Mouse (Mus musculus) forelimb bud, embryonic 11.5 days (tissue): ENCODE results near the gene Sh3rf3.

ENCODE experiments used
- DNase-seq: peaks from one replicate; pipeline ENCODE4 v3.0.0-alpha.2; 2012; ENCODE audit warnings: low read depth, low spot score

Sh3rf3 gene

DNA sequence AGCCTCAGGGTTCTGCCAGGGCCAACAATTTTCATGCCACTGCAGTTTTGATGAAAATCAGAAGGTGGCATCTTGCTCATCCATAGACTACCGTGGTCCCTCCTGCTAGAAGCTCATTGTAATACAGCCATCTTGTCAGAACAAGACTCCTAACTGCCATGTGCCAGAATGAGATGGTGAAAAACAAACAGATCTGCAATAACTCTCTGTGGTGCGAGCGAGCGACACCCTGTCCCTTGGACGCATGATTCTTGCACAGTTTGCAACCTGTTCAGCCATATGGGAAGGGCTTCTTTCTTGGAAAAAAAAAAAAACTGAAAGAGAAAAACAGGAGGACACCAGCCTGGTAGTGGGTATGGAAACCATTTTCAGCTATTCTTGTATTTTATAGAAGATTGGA lies 291.5 kb downstream of the Sh3rf3 start:
- DNase-seq = no peak

DNA sequence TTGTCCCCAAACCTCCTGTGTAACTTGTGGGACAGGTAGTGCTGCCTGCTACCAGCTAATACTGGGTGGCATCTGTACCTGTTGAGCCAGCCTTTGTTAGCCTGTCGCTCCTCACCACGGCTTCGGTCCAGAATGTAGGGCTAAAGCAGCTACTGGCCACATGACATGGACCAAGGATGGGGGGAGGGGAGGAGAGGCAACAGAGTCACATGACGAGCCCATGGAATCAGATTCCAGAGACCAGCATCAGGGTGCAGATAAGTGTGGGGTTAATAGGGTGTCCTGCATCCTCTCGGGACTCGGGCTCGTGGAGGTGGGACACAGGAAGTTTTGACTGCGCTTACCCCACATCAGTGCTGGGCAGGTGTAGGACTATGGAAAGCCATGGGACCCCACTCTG lies 292.7 kb downstream of the Sh3rf3 start:
- no peak for DNase-seq

DNA sequence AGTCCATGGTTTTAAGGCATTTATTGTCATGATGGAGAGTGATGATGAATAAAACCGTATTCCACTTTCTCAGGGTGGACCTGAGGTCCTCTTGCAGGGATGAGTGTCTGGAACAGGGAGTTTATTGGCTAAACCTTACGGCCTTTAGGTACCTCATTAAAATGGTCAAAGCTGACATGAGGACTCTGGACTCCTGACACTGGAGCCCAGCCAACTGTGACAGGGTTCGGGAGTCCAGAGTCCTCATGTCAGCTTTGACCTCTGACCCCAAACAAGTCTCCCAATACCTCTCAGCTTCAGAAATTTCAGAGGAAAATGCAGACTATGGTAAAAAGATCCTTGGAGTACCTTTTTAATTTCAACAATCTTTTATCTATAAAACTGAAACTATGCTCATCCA lies 293.5 kb downstream of the Sh3rf3 start:
- no peak for DNase-seq

DNA sequence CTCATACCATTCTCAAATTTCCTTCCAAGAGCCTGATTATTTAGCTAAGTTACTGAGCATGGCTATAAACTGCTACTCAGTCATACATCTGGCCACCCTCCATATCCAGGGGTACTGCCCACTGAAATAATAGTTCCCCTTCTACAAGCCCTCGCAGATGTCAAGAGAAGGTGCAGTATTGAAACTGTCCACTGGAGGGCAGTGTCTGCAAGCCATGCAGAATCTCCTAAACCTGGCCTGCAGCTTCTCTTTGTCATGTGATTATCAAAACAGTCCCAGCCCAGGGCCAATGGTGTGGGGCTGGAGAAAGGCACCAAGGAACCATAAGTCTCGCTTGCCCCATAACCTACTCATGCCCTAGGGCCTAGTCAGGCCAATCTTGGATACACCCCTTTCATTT lies 295.9 kb downstream of the Sh3rf3 start:
- DNase-seq = peak; percentile 79

DNA sequence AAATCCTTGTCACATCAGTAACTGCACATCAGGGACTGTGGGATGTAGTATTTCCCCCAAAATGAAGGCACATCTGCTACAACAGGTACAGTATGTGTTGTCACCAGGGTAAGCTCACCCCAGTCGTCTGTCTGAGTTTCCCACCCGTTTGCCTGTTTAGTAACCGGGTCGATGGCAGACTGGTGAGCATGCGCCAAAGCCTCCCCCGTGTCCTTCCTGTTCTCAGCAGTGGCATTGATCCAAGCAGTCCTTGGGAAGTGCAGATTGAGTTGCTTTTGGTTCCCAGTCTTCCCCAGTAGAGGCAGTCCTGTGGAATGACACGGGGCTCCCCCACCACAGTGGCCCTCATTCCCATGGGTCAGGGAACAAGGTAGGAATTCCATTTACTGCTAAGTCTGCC lies 297.2 kb downstream of the Sh3rf3 start:
- DNase-seq = no peak

DNA sequence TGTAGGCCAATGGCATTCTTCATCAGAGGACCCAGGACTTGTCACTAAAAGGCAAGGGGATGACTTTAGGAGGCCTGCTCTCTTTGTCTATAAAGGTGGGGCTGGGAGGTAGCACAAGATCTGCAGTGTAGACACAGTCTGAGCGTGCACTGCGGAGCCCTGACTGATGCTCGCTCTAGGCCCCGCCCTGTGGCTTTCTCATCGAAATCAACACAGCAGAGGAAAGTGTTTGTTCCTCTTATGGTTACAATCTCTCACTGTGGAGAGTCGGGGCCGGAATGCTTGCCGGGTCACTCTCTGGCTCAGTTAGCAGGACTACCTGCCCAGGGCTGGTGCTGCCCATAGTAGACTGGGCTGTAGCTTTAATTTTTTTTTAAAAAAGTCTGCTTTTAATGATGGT lies 299.6 kb downstream of the Sh3rf3 start:
- no peak for DNase-seq

DNA sequence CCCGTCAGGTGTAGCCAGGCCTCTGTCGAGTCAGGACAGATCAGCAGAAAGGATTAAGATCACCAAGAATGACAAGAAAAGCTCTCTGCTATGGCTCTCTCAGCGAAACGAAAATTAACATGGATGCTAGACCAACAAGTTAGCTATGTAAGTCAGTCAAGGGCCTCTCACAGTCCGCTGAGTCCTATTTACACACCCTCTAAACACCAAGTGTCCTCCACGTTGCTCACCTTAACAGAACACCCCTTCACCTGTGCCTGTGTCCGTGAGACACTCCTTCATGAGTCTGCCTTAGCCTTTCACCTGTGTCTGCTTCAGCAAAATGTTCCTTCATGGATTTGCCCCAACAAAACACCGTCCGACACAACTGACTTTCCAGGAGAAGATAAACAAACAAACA lies 300.2 kb downstream of the Sh3rf3 start:
- DNase-seq = no peak

DNA sequence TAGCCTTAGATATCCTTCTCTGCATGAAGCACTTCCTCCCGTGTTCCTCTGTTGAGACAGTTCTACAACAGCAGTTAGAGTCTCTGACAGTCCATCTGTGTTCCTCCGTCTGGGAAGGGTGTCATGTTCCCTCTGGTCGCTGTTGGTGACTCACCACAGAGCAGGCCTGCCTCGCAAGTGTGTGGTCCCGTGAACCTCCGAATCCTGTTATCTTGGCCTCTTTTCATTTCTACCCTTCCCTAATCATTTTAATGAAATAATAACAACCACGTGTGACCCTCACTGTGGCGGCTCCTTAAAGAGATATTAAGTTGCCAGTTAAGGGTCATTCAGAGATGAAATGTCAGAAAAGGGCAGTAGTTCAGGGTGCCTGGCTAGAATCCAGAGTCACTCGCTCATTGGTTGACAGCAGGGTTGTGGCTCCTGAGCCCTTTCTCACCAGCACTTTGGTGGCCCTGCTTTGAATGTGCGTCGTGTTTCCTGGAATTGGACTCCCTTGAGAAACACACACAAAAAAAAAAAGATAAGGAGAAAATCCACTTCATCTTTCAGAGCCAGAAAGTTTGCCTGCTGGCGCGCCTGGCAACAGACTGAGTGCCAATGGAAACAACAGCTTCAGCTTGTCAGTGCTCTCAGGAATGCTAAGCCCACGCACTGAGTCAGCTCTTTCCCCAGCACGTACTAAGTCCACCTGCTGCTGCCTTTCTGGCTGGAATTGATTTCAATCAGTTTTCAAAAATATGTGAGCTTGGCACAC lies 301.6 kb downstream of the Sh3rf3 start:
- DNase-seq = peak; percentile 27

DNA sequence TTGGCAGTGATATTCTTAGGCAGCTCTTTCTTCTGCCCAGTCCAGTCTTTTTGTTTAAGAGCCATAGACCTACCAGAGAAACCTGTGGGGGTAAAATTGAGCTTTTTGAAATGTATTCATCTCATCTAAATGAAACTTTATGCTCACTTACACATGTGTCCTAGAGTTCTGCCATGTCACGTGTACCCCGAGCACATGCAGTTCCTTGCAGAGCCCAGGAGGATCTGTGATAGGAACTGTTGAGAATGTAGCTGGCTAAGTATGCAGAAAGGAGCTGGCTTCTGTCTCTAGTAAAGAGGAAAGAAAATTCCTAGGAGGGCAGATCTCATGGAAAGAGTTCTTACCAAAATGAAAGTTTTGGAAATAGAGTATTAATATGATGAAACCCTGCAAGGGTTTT lies 302.5 kb downstream of the Sh3rf3 start:
- DNase-seq = no peak

DNA sequence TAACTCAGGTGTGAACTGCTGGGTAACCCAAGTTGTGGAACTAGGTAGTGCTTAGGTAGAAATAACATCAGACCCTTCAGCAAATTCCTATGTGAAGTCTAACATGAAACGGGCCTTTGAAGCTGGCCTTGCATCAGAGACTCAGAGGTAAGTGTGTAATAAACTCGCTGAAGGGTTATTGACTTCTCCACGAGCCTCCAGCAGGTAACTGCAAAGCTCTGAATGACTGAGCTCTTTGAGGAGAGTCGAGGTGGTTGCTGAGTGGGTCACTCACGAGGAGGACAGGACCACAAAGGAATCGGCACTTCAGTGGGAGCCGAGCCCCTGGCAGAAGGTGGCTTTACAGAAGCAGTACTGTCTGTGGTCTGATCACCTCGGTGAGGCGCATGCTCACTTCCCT lies 303.2 kb downstream of the Sh3rf3 start:
- no peak for DNase-seq

DNA sequence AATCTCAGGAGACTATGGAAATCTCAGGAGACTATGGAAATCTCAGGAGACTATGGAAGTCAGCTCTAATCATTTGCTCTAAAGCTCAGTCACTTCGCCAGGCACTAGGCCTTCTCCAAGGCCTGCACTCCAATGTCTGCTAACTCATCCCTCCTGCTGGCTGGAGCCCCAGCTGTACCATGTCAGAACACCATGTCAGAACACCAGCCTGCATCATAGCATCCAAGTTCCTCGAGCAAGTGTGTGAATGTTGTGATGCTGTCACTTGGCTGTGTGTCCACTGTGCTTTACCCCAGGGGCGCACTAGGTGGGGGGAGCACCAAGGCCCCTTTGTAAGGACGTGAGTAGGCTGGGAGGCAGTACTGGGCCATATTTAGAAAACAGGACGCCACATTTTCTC lies 304.4 kb downstream of the Sh3rf3 start:
- DNase-seq = no peak

DNA sequence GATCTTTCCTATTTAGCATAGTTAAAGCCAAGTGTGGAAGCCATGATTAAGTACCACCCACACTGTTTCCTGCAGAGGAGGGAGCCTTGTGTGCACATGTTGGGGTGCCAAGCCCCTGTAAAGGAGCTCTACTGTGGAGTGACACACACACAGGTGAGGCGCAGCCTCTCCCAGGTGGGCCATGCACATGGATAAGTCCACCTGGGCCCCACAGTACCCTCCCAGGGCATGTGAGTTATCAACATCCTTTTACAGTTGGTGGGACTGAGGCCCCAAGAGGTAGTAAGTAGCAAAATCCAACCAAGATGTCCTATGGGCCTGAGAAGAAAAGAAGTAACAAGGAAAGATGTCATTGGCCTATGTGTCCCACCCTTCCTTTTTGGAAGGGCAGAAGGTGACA lies 305.8 kb downstream of the Sh3rf3 start:
- DNase-seq = no peak

DNA sequence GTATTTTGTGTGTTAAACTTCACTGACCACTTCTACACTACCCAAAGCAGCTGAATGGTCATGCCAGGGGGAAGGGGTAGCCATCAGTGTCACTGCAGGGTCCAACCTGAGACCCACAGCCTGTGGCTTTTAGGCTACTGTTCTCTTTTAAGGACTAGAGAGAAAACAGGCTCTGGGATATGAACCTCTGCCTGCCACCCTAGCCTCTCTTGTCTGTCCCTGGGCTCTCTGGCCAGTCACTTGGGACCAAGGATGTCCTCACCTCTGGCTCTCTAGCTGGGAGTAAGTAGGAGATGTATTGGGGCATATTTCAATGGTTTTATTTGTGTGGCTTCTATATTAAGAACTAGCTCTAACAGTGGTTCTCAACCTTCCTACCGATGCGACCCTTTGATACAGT lies 306.7 kb downstream of the Sh3rf3 start:
- DNase-seq = no peak

DNA sequence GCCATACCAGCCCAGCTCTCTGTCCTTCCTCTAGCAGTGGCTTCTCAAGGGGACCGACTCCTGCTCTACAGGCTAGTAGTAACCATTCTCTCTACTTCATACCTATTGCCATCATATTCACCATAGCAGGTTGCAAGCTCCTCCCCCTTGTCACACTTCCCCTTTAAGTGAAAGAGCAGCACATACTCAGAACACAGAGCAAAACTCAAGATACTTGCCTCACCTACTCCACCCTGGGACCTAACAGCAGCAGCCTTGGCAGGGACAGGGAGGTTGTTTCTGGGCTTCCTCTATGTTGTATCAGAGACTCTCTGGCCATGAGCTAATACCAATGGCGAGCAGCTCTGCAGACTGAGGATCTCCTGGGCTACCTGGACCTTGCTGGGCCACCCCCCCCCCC lies 312.3 kb downstream of the Sh3rf3 start:
- no peak for DNase-seq

DNA sequence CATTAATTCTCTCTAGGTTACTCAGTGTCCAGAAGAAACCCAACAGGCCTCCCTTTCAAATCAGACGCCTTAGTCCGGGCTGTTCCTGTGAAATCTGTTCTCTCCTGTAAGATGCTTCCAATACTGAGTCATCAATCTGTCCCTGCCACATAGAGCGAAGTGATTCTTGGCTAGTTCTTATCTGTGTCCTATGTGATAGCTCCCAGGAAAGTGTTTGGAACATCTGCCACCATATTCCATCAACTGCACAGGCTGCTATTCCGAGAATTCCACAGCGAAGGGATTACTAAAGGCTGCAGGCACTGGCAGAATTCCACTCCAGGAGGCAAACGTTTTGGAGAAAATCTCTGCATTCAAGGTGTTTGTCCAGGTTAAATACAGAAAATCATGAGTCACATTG lies 314.5 kb downstream of the Sh3rf3 start:
- no peak for DNase-seq

DNA sequence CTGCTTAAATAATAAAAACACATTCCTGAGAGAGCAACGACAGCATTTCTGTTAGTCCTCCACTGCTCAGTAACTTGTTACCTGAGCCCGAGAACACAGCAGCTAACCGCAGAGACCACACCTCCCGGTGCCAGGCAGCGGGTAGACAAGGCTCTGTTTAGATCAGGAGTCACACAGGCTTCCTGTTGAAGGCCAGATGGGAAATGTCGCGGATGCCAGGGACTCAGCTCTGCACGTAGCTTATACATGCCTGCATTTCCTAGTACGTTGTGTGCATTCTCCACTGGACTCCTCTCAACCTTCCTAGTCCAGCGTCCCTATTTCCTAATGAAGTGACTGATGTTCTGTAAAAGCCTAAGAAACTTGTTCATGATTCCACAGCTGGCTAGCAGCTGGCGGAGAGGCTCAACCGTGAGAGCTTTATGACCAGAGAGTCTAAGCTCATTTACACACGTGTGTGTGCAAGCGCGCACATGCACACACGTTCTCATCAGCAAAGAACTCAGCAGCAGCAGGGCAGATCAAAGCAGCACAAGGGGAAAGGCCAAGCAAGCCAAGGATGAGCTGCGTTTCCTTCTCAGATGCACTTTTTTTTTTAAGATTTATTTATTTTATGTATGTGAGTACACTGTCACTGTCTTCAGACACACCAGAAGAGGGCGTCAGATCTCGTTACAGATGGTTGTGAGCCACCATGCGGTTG lies 318.9 kb downstream of the Sh3rf3 start:
- peak; percentile 55 for DNase-seq

DNA sequence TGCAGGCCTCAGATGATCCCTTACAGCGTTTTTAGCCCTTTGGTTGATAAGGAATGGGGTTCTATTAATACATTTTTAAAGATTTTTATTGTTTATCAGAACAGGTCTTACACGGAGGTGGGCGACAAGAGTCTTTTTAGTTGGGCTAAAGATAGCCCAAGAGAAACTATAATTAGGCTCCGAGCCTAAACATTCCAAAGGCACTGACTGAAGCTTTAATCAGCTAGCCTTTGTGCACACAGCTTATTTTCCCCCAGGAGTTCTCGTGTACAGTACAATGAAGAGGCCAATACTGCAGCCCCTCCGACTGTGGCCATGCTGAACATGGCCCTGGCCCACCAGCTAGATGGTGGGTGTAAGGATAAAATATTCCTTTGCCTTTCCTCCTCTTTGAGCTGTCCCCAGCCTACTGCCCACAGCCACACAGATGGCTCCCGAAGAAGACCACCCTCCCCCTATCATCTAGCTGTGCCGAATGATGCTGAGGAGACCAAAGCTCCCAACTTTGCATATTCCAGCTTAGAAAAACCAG lies 320.4 kb downstream of the Sh3rf3 start:
- DNase-seq = no peak

DNA sequence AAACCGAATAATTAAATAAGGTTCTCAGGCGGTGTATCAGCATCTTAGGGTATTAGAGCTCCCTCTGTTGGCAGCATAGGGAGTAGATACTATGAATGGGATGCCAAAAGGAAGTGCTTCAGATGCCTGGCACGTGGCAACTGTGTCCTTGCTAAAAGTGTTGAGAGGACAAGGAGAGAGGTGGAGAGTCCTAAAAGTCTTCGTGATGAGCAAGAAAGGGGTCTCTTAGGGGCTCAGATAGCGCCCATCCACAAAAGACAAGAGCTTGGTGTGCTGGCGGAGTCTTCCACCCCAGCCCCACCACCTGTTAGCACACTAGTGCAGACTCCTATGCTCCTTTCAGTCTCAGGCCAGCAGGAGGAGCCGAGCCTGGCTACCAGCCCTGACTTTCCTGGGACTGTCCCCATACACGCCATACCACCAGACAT lies 336.8 kb downstream of the Sh3rf3 start:
- peak; percentile 64 for DNase-seq

DNA sequence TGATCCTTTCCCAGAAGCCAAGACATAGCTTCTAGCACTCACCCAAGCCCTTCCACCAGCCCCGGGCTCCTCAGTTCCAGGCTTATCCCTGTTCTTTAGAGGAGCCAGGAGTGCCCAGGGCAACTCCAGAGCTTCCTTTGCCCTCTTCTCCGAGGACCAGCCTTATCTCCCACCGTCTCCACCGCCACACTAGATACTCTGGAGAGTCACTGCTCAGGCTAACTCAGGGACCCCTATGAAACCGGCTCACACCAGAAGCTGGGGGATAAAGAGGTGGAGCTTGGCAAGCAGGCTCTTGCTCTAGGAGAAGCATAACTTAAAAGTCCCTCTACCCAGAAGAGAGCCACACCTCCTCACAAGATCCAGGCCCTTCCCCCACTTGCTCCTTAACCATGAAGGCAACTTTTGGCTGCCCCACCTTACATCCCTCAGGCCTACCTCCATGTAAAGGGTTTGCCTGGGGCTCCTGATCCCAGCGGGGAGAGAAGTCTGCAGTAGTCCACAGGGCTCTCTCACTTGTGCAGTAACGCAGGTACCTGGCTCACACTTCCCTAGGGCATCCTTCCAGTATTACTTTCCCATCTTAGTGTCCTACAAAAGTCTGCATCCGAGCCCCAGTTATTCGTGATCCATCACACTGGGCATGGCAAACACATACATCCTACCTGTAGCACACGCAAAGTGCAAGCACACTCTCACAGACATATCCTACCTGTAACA lies 337.9 kb downstream of the Sh3rf3 start:
- no peak for DNase-seq

DNA sequence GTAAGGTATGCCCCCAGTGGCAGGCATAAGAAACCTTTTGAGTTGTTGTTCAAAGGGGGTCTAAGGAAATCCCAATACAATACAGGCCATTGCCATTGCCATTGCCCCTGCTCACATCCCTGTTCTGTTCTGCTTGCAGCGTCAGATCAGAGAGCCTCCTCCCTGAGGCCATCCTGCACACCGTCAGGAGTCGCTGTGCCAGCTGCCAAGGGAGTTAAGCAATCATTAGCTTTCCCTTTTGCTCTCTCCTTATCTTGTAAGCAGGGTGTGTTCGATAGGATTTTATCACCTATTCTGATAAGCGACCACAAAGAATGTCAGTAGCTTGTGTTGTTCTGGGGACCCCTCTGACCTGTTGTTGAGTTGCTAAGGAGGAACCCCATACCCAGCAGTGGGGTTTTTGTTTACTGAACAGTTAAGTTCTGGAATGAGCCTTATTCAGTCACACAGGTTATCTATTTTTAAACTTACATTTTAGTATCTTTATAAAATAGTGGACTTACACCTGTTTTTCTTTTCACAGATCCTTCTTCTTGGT lies 339.5 kb downstream of the Sh3rf3 start:
- DNase-seq = no peak

DNA sequence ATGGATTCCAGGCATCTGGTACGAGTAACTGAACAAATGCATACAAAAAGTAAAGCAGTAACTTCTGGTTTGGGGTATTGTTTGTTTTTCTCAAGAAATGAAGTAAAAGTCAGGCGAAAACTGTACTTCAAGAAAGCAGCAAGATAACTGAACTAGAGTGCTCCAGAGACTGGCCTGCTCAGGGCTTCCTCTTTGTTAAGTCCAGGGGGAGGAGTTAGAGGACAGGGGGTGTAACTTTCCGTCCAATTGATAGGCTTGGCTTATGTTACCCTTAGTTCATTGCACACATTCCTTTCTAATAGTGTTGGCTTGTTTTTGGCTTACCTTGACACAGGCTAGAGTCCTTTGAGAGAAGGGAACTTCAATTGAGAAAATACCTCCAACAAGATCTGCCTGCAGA lies 345.5 kb downstream of the Sh3rf3 start:
- DNase-seq = no peak

DNA sequence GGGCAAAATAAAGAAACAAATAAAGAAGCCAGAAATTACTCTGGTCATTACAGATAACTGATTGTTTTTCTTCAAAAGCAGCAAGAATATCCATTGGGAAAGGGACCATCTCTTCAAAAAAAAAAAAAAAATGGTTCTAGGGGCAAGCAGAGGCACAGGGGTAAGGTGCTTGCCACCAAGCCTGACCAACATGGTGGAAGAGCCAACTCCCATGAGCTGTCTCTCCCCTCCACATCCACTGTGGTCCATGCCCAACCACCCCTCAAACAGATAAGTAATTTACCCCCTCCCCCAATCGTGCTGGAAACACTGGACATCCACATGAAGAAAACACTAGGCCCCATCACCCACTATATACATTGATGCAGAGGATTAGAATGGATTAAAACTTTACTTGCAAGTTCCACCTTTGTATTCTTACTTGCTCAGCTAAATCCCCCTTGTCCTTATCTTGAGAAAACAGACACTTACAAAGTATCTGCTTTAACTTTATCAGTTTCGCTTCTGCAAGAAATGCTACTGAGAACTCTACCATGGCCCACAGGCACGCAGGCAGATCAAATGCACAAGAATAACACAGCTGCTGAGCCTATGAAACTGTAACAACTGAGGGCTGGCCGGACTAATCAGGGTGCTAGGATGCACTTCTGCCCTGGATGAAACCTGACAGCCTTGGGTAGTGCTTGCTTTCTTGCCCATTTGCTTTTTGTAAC lies 349.2 kb downstream of the Sh3rf3 start:
- no peak for DNase-seq
